Mouse (Mus musculus) testis, postnatal 10 days (tissue): Measurements from ENCODE around the gene Nrbf2.

ENCODE experiments used
- DNase-seq: peaks from one replicate; pipeline ENCODE4 v3.0.0; 2021; ENCODE audit warnings: low spot score

Gene Nrbf2

DNA sequence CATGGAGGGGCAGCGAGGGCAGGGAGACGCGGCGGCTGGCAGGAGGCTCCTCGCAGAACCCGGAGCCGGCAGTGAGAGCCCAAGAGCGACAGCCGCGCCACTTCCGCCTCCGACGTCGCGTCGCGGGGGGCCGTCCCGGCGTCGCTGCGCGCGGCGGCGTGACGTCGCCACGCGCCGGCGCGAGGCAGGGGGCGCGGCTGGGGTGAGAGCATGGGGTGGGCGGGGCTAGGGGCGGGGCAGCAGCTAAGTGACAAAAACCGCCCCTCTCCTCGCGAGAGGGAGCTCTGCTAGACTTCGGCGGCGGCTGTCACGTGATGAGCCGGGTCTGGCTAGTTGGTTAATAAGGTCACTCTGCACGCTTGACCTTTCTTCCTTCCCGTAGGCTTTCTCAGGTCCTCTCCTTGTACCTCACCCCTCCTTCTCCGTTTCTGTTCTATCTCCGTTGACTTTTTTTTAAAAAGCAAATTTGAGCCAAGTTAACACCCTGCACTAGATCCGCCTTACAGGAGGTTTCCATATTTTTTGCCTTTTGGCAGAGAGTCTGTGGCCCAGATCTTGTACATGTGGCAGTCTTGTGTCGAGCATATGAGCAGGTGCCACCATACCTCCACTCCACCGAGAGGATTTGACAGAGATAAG lies at the start of gene Nrbf2:
Gene Nrbf2, minus strand, starts transcription at position 130 of the 639 bp plus-strand sequence.
- DNase-seq = peak; percentile 87

DNA sequence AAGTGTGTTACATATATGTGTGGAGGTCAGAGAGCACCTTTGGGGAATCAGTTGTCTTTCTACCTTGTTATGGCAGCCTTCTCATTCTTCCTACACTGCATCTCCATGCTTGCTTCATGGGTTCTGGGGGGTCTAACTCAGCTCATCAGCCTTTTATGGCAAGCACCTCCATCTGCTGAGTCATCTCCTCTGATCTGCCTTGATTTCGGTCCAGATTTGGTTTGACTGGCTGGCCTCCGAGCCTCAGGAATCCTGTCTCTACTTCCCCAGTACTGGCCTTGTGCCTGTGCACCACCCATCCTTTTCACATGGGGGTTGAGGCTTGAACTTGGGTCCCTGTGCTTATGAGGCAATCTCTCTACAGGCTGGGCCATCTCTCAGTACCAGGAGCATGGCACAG lies 45.5 kb upstream of the Nrbf2 start:
- DNase-seq = no peak

DNA sequence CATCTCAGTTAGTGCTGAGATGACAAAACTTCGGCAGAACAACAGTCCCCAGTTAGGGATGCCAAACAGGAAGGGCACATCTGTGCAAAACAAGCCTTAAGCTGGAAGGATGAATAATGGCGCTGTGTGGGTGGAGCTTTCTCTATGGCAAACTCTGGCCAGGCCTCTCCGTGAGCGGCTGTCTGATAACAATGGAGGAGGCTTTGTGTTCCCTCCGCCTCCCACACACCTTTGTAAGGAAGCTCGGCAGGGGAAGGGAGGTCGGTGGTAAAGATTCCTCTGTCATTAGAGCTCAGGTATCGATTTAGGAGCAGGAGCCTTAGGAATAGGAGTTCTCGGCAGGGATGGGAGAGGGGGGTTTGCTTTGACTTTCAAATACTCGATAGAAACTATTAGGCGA lies 44.6 kb upstream of the Nrbf2 start:
- DNase-seq = no peak

DNA sequence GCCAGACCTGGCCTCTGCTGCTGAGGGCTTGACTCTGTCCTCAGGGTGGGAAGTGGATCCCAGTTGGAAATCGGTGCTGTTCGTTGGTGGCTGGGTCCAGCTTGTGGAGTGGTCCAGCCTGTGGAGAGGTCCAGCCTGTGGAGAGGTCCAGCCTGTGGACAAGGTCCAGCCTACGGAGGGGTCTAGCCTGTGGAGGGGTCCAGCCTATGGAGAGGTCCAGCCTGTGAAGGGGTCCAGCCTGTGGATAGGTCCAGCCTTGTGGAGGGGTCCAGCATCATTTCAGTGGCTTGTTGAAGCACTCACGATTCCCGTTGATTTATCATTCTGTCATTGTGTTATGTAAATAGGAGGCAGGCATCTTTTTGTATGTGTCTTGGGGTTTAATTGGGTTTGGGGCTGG lies 43.1 kb upstream of the Nrbf2 start:
- DNase-seq = no peak

DNA sequence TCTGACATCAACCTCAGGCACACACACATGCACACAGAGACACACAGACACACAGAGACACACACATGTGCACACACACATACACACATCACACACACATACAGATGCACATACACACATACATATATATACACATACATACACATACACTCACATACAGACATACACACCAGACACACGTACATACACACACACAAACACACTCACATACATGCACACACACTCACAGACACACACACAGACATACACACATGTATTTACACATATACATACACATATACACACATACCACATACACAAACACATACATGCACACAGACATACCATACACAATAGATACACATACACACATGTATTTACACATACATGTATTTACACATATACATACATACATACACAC lies 38.9 kb upstream of the Nrbf2 start:
- no peak for DNase-seq

DNA sequence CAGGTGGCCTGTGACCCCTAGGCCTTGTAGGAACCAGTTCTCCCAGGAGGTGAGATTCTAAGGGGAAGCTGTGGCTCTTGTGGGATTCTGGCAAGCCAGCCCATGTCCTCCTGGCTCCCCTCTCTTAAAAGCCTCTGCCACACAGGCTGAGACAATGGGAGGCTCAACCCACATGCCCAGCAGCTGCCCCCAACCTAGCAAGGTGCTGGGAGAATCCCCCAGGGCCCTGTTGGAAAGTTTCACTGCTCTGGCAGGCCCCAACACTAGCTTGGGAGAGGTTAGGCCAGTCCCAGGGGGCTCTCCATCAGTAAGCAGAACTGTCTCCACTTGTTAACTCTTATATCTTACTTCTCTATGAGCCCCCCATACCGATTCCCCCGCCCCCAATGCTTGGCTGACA lies 36.3 kb upstream of the Nrbf2 start:
- no peak for DNase-seq

DNA sequence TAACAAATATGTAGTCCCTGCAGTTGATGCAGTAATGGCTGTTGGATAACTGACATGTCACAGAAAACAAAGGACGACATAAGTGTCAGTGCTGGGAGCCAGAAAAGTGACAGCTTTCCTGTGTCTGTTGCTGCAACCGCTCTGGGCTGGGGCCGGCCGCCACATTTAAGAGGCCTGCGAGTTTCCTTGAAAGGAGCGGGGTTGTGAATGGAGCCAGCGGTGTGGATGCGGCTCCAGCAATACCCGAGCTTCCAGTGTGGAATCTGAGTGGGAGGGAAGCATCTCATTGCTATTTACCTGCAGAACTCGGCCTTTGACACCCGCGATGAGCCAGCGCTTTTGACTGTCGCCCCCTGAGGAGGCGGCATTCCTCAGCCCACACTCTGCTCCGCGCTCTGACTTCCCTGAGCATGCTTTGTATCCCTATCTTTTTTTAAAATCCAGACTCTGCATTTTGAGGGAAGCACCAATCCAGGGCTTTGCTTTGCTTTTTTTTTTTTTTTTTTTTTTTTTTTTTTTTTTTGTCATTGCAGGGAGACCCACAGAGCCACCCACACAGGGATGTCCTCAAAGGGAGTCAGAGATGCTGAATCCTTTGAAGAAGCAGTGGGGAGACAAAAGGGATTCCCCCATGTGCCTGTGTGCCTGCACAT lies 35.2 kb upstream of the Nrbf2 start:
- no peak for DNase-seq

DNA sequence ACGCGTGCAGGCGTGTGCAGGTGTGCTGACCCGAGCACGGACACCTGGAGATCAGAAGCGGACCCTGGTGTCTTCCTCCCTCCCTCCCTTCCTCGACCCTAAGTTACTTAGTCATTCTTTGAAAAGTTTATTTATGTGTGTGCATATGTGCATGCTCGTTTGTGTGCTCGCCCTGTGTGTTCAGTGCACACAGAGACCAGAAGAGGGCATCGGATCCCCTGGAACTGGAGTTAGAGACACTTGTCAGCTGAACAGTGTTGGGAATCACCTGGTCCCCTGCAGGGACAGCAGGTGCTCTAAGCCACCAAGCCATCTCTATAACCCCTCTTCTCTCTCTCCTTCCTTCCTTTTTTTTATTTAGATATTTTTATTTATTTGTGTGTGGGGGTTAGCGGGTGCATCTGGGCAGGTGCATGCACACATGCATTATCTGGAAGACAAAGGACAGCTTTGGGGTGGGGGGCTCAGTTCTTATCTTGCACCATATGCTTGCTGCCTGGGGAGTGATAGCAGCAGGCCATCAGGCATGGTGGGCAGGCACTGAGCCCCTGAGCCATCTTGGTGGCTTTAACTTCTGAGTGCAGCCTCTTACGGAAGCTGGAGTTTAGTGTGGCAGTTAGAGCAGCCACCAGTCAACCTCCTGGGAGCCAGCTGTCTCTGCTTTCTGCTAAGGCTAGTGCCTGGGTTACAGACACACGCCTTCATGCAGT lies 34.1 kb upstream of the Nrbf2 start:
- no peak for DNase-seq

DNA sequence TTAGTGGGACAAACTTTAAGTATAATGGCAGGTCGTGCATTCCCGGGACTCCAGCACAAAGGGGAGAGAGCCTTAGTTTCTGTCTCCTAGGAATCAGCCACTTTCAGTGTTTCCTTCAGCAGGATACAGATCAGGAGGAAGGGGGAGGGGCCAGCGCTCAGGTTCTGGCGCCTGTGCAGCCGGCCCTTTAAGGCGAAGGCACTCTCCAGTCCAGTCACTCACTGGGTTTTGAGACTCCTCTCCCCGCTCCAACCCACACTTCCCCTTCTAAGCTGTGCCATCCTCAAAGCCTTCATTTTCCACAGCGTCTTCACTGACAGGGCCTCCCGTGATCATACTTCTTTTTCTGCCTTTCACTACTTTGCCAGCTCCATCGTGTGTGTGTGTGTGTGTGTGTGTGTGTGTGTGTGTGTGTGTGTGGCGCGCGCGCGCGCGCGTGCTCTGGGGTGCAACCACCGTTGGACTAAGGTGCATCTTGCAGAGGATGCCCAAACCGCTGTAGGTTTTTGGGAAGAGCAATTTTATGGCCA lies 32.9 kb upstream of the Nrbf2 start:
- DNase-seq = peak; percentile 52

DNA sequence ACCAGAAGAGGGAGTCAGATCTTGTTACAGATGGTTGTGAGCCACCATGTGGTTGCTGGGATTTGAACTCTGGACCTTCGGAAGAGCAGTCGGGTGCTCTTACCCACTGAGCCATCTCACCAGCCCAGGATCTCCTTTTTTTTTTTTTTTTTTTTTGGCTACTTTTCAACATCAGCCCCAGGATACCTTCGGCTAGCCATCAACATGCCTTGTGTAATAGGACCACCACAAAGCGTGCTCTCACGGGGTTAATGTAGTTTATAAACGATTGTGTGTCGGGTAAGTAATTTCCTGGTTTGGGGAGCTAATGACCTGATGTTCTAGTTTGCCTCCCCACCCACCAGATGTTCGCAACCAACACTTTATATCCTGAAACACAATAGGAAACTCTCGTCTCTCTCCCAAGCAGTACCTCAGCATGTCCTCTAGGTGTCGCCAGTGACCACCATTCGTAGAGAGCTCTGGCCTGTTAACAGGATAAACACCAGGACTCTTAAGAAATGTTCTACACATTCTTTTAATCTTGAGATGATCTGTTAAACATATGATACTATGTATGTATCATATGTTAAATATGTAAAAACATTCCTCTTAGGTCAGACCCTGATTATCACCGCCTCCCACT lies 29.8 kb upstream of the Nrbf2 start:
- DNase-seq = peak; percentile 69

DNA sequence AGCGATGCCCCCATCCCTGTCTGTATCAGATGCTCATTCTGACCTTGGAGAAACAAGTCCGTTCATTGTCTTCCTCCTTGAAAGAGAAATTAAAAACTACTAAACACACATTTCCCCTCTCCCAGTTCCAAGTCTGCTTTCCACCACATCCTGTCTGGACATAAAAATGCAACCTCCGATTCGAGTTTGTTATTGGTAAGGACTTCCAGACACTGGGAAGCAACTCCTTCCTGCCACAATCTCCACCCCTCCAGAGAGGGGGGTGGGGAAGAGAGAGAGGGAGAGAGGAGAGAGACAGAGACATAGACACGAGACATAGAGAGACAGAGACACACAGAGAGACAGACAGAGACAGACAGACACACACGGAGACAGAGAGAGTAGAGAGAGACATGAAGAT lies 27.4 kb upstream of the Nrbf2 start:
- DNase-seq = no peak

DNA sequence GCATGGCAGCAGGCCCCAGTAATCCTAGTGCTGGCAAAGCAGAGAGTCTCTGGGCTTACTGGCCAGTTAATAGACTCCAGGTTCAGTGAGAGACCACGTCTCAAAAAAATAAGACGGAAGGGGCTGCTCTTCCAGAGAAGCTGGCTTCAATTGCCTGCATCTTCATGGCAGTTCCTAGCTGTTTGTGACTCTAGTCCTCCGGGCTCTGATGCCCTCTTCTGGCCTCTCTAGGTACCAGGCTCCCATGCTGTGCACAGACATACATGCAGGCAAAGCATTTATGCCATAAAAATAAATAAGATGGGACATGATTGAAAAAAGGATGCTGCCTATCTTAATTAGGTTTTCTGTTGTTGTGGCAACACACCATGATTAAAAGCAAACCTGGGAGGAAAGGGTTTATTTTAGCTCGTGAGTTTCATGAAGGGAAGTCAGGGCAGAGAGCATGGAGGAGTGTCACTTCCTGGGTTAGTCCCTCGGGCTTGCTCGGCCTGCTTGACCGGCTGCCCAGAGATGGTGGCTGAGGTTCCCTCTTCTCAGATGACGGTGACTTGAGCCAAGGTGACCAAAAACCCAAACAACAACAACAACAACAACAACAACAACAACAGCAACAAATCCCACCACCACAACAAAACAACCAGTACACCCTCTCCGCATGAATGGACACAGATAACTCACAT lies 26.3 kb upstream of the Nrbf2 start:
- peak; percentile 71 for DNase-seq

DNA sequence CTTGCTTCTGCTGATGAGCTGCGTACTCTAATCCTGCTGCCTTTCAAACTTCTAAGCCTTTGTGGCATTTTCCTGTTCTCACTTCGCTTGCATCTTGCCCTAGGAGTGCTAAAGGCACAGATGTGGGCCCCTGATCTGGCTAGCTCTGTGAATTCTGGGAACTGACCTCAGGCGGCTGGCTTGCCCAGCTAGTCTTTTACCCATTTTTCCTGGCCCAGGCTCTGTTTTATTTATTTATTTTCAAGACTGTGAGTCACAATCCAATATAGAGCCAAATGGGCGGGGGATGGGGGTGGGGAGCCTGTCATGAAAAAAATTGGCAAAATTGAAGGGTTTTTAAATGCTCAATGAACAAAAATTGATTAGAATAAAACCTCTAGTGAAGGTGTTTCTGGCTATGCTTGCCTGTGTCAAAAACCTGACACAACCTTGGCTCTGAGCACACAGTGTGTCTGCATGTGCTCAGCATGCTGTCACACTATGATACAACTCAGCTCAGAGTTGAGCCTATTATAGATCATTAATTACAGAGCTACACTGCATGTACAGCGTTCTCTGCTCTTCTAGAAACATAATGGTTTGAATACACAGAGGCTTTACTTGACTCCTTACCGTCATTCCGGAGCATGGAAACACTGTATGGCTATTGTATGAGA lies 24.5 kb upstream of the Nrbf2 start:
- DNase-seq = no peak

DNA sequence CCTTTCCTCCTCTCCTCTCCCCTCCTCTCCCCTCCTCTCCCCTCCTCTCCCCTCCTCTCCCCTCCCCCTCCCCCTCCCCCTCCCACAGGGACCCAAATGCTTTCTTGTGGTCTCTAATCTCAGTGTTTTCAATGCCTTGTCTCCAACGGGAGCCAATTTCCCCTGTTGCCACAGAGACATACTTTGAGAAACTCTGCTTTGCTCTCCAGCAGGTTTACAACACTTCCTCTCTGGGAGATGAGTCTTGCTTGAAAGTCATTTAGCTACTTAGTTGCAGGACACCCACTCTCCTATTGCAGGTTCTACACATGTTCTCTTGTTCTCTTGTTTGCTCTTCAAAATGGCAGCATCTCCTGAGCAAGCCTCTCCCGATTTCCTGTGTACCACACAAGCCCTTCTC lies 17.2 kb upstream of the Nrbf2 start:
- DNase-seq = no peak

DNA sequence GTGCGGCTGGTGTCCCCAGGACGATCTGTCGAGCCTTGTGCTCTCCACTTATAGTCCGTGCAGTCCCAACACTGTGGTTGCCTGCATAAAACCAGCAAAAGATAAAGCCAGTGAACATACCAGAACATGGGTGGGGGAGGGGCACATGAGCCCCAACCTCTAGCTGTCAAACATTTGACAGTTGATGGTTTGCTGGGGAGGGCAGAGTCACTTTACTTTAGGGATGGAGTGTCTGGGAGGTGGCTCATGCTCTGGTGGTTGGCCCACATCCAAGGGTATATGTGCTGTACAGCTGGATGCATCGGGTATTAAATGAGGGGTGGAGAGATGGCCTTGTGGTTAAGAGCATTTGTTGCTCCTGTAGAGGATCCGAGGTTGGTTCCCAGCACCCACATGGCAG lies 15.9 kb upstream of the Nrbf2 start:
- DNase-seq = no peak

DNA sequence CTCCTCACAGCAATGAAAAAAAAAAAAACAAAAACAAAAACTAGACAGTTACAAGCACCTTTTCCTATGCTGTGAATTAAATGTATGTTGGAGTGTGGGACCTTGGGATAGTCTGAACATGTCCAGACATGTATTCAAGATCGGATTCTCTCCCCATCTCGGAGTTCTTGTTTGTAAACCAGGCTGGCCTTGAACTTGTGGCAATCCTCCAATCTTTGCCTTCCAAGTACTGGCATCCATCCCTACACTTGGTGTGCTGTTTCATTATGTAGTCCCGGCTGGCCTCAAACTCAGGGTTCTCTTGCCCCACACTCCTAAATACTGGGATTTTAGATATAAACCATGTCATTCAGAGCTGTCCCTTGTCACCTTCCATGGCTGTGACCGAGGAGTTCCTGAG lies 14.2 kb upstream of the Nrbf2 start:
- DNase-seq = no peak

DNA sequence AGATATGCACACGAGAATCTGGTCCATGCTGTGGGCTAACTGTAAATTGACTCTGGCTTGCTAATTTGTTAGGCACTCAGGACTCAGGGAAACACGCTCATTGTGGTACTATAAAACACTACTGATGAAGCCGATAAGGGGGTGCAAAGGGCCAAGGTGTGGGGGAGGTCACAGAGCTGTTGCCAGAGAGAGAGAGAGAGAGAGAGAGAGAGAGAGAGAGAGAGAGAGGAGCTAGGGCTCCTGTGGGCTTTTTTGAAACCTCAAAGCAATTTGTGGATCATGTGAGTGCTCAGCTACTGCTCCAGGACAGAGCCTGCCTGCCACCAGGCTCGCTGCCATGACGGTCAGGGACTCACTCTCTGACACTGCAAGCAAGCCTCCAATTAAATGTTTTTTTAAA lies 13.8 kb upstream of the Nrbf2 start:
- DNase-seq = no peak

DNA sequence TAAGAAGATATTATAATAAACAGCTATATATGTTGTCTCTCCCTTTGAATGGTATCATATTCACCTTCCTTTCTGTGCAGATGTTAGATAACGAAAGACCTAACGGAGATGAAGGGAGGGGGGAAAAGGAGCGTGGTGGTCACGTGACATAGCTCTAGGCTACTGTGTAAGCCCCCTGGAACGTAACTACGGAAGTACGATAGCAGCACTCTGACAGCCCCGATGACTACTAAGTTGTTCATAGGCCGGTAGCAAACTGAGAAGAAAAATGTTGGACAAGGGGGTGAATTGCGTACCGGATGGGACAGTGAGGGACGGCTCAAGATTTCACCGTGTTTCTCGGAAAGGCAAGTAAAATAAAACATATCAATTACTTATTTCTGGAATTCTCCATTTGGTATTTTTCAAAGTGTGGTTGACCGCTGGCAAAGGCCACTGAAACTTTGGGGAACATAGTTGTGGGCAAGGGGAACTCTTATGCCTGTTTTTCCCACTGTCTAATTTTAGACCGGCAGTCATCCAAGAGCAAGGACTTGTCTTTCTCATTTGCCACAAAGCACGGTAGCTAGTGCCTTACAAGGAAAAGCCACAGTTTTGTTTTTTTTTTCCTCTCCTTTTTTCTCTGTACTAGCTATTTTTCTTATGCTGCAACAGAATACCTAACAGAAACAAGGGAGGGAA lies 12.2 kb upstream of the Nrbf2 start:
- no peak for DNase-seq

DNA sequence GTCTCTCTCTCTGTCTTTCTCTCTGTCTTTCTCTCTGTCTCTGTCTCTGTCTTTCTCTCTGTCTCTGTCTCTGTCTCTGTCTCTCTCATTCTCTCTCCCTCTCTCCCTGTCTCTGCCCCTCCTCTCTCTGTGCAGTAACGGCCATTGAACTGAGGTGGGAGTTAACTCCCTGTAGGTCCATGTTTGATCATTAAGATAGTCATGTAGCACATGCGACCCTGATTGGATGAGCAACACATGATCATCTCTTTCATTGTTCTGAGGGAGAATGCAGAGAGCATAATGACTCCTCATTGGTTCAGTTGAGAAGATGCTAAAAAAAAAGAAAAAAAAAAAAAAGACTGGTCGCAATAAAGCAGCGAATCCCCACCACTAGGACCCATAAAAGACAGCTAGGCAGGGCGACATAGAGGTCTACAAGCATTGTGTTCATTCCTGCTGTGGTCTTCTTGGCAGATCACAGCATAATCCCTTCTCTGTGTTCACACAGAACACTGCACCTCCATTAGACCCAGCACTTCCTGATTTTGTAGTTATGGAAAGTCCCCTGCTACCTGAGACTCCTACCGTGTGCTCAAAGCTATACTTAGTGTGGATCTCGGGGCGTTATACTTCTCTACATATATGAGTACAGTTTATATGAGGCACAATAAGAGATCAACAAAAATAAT lies 11.5 kb upstream of the Nrbf2 start:
- no peak for DNase-seq

DNA sequence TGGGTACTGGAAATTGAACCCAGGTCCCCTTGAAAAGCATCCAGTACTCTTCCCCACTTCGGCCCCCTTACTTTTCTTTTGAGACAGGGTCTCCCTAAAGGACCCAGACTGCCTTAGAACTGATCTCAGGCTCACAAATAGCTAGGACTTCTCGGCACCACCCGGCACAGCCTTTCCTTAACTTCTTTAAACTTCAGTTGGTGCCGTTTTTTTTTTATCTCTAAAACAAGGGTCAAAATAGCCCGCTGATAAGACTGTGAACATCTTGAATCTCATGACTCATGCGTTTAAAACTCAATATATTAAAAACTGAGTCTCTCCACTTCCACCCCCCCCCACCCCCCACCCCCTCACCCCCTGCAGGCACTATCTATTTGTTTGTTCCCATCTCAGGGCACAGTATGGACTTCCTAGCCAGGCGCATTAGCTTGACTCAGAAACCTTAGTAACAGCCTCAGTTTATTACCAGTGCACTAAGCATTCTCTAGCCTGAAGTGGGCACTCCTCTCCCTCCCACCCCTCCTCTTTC lies 10.9 kb upstream of the Nrbf2 start:
- no peak for DNase-seq
